Mouse (Mus musculus) heart, adult 2 months (tissue): Measurements from ENCODE around the gene Ctnna3. TPM values are rescaled to one million over a fixed set of nuclear protein-coding genes. Genes with fewer than 3 reads are reported as not detected.

Source experiments
- DNase-seq, 2 experiments: peaks; one replicate each; pipeline ENCODE4 v3.0.0; 2021
- H3K27ac ChIP-seq: fragments of 200-600 bp; 2 replicates; pipeline ENCODE4 v1.8.1; 2022
- H3K27me3 ChIP-seq: fragments of 200-500 bp; 2 replicates; pipeline ENCODE4 v1.6.1; 2012; ENCODE audit warnings: mild to moderate bottlenecking, low read length, inconsistent platforms, mixed read lengths; ENCODE audit not compliant: control insufficient read depth, insufficient read depth
- H3K36me3 ChIP-seq: fragments of 200-500 bp; 2 replicates; pipeline ENCODE4 v1.6.1; 2012; ENCODE audit warnings: low read length, inconsistent platforms; ENCODE audit not compliant: control insufficient read depth, insufficient read depth
- H3K4me1 ChIP-seq: fragments of 200-500 bp; 2 replicates; pipeline ENCODE4 v1.6.1; 2011; ENCODE audit warnings: low read length; ENCODE audit not compliant: control insufficient read depth, insufficient read depth
- H3K4me3 ChIP-seq: fragments of 200-600 bp; 2 replicates; pipeline ENCODE4 v1.8.1; 2022
- H3K79me2 ChIP-seq: fragments of 200-500 bp; replicated peaks from 2 replicates; pipeline ENCODE4 v1.6.1; 2012; ENCODE audit warnings: mild to moderate bottlenecking, inconsistent platforms, low read length, moderate library complexity, mixed read lengths; ENCODE audit not compliant: control insufficient read depth, insufficient read depth
- H3K9ac ChIP-seq: fragments of 200-500 bp; 2 replicates; pipeline ENCODE4 v1.6.1; 2012; ENCODE audit warnings: low read depth, mild to moderate bottlenecking, control low read depth, inconsistent platforms, low read length, mixed read lengths
- CTCF ChIP-seq: fragments of 200-600 bp; IDR thresholded peaks from 2 replicates; pipeline ENCODE4 v1.8.1; 2022; ENCODE audit warnings: antibody characterized with exemption, mild to moderate bottlenecking, moderate library complexity
- EP300 ChIP-seq: fragments of 200-500 bp; IDR thresholded peaks from 2 replicates; pipeline ENCODE4 v1.6.1; 2011; ENCODE audit warnings: low read depth, low read length, control low read depth; ENCODE audit not compliant: insufficient read depth
- POLR2A ChIP-seq: fragments of 200-500 bp; IDR thresholded peaks from 2 replicates; pipeline ENCODE4 v1.6.1; 2011; ENCODE audit warnings: mild to moderate bottlenecking, low read depth, low read length, control low read depth; ENCODE audit not compliant: insufficient read depth
- WGBS: fragments of 180-500 bp; shearing (Covaris S2); methylation state at CpG from one replicate; pipeline ENCODE4 v1.1.7; 2018; 5-methylcytosine and 5-hydroxymethylcytosine counted together
- intact Hi-C: fragments of 180-260 bp; cut with DNase I; formaldehyde crosslinking; loops from one replicate; pipeline ENCODE4 v1.15.1; 2025
- polyA plus RNA-seq: library from polyadenylated mRNA; depleted of rRNA; stranded (reverse); fragments of >200 nt; gene quantifications from 2 replicates; pipeline ENCODE4 v1.2.3, GENCODE M21; 2012
- total RNA-seq, 2 experiments: library from RNA; stranded (reverse); gene quantifications; 2 replicates each; pipeline ENCODE4 v1.2.3; 2021

Gene Ctnna3
- total and polyA plus RNA-seq, 3 experiments = 6.4 to 54.6 (median 46.9) TPM

GRCm38 (mm10) chr10:63453926-63454325 is 24.0 kb downstream of the Ctnna3 start:
- 79% methylated on average over 4 of the region's 4 CpGs for WGBS
- no peak for TF ChIP-seq CTCF
- TF ChIP-seq POLR2A = no peak
- no peak for TF ChIP-seq EP300
- no peaks in the 10 kb centered on the region; the same call in none of the 2 replicates for H3K4me1 ChIP-seq
- DNase-seq = no peak
- no peaks in the 10 kb centered on the region for H3K79me2 ChIP-seq
- no peak overlapping the region for H3K4me3 ChIP-seq
- intact Hi-C loops = no loop called here
- no peaks in the 10 kb centered on the region for H3K27me3 ChIP-seq
- peaks cover 3% of the 10 kb centered on the region for H3K36me3 ChIP-seq
- H3K27ac ChIP-seq = no peak overlapping the region
- H3K9ac ChIP-seq = no peak overlapping the region

GRCm38 (mm10) chr10:63455110-63455878 is 25.4 kb downstream of the Ctnna3 start:
- DNase-seq = no peak
- H3K36me3 ChIP-seq = peaks cover 3% of the 10 kb centered on the region
- H3K79me2 ChIP-seq = no peaks in the 10 kb centered on the region
- peak overlapping the region; percentile 13; the same call in 1 of the 2 replicates for H3K27ac ChIP-seq
- no peak overlapping the region for H3K4me3 ChIP-seq
- no peaks in the 10 kb centered on the region for H3K27me3 ChIP-seq
- TF ChIP-seq CTCF (peak; percentile 43), POLR2A (no peak)
- no peak overlapping the region for H3K9ac ChIP-seq
- 54% methylated on average over 8 of the region's 8 CpGs for WGBS
- intact Hi-C loops = no loop called here
- H3K4me1 ChIP-seq = no peaks in the 10 kb centered on the region; the same call in none of the 2 replicates

GRCm38 (mm10) chr10:63457292-63458128 is 27.6 kb downstream of the Ctnna3 start:
- intact Hi-C loops = loop anchor here (2.0 kb wide), 2 partner anchors 19 to 29 kb away; no protein-coding TSS in a partner anchor
- DNase-seq = peak; percentile 34 to 37

GRCm38 (mm10) chr10:63460935-63461334 is 31.0 kb downstream of the Ctnna3 start:
- H3K4me1 ChIP-seq = peaks cover 1% of the 10 kb centered on the region
- DNase-seq = no peak
- no peaks in the 10 kb centered on the region for H3K27me3 ChIP-seq
- H3K4me3 ChIP-seq = no peak overlapping the region
- H3K79me2 ChIP-seq = peaks cover 3% of the 10 kb centered on the region; the same call in 1 of the 2 replicates
- no peak overlapping the region for H3K9ac ChIP-seq
- TF ChIP-seq POLR2A = no peak
- TF ChIP-seq EP300 = no peak
- TF ChIP-seq CTCF = no peak
- H3K27ac ChIP-seq = 0 out of 2 replicates have a peak overlapping the region, but pooled peaks have one; percentile 9
- whole genome bisulfite sequencing = 44% methylated on average over 5 of the region's 5 CpGs
- no peaks in the 10 kb centered on the region; the same call in none of the 2 replicates for H3K36me3 ChIP-seq
- intact Hi-C loops = no loop called here

More at GRCm38 (mm10) chr10:63457292-63458128, 27.6 kb downstream of the Ctnna3 start:
- peaks cover 3% of the 10 kb centered on the region for H3K36me3 ChIP-seq
- peak overlapping the region; percentile 90 for H3K27ac ChIP-seq
- peaks cover 1% of the 10 kb centered on the region for H3K4me1 ChIP-seq
- WGBS = 8% methylated on average over 17 of the region's 17 CpGs
- peak overlapping the region; percentile 51 for H3K4me3 ChIP-seq
- peak overlapping the region; percentile 64 for H3K9ac ChIP-seq
- H3K27me3 ChIP-seq = no peaks in the 10 kb centered on the region
- 0 out of 2 replicates have a peak, but pooled peaks have one; percentile 25 for TF ChIP-seq EP300
- TF ChIP-seq POLR2A = no peak
- TF ChIP-seq CTCF = no peak
- H3K79me2 ChIP-seq = peaks cover 3% of the 10 kb centered on the region; the same call in 1 of the 2 replicates

- no peaks in the 10 kb centered on the region; the same call in 1 of the 2 replicates for H3K36me3 ChIP-seq
- no peaks in the 10 kb centered on the region for H3K79me2 ChIP-seq
- no peak overlapping the region for H3K4me3 ChIP-seq
- no peak for TF ChIP-seq POLR2A
- TF ChIP-seq EP300 = no peak
- no peak for TF ChIP-seq CTCF
- intact Hi-C loops = no loop called here
- no peak for DNase-seq
- WGBS = 48% methylated on average over 6 of the region's 6 CpGs
- H3K27me3 ChIP-seq = no peaks in the 10 kb centered on the region
- no peak overlapping the region for H3K27ac ChIP-seq
- H3K4me1 ChIP-seq = peaks cover 1% of the 10 kb centered on the region; the same call in 1 of the 2 replicates
- no peak overlapping the region for H3K9ac ChIP-seq
Observed at GRCm38 (mm10) chr10:63472473-63472872, 42.6 kb downstream of the Ctnna3 start.
